ENCODE assay signal across 27 mouse cellular contexts in genomic region chr17:86938683-86939082, GRCm38 (mm10). TPM values are rescaled to one million over a fixed set of nuclear protein-coding genes. Genes with fewer than 3 reads are reported as not detected.
"Had no signal": no experiment of that assay in that cellular context is flagged by ENCODE, and none has a peak within 500 bp of the region (broad histone marks: within the 10 kb centered on the region; RNA-seq: fewer than 3 reads in every experiment).

No protein-coding gene starts in this region.

- H3K36me3 ChIP-seq: lung, embryonic 15.5 days; midbrain, embryonic 13.5 days; midbrain, embryonic 15.5 days; neural tube, embryonic 13.5 days; neural tube, embryonic 15.5 days had no signal

- DNase-seq: lung, adult 18-20 months; lung, postnatal 14 days; lung, postnatal 36 days; retina, postnatal 1 day; right cerebral cortex, adult 18-20 months; right cerebral cortex, postnatal 25 days; right cerebral cortex, postnatal 4 days; spleen, adult 18-20 months; thymus, adult 18-20 months; thymus, postnatal 14 days; thymus, postnatal 36 days had no signal

- H3K27ac ChIP-seq: lung, embryonic 15.5 days; midbrain, embryonic 13.5 days; midbrain, embryonic 15.5 days had no signal

- H3K9ac ChIP-seq: lung, embryonic 15.5 days had no signal

- H3K9me3 ChIP-seq: lung, embryonic 15.5 days; midbrain, embryonic 13.5 days; midbrain, embryonic 15.5 days; neural tube, embryonic 13.5 days; neural tube, embryonic 15.5 days had no signal

- H3K27me3 ChIP-seq: lung, embryonic 15.5 days; midbrain, embryonic 13.5 days; midbrain, embryonic 15.5 days; neural tube, embryonic 13.5 days; neural tube, embryonic 15.5 days had no signal

RNA-seq across cellular contexts. Expression of gene Atp6v1e2, which starts 9.0 kb away (rescaled TPM):
- total RNA-seq: megakaryocyte, adult 5-6 weeks; midbrain, postnatal 0 days; monocyte, adult 5-6 weeks had no signal
- polyA plus RNA-seq: liver, embryonic 16.5 days; lung, embryonic 15.5 days; lung, postnatal 0 days; midbrain, embryonic 13.5 days; midbrain, embryonic 15.5 days; midbrain, postnatal 0 days; neural tube, embryonic 11.5 days; neural tube, embryonic 13.5 days; neural tube, embryonic 15.5 days; small intestine, adult 2 months; stomach, embryonic 14.5 days; thymus, postnatal 0 days had no signal

RNA-seq across cellular contexts. Expression of gene Tmem247, which starts 21.5 kb away (rescaled TPM):
- total RNA-seq: megakaryocyte, adult 5-6 weeks; midbrain, postnatal 0 days; monocyte, adult 5-6 weeks had no signal
- polyA plus RNA-seq: liver, embryonic 16.5 days; lung, embryonic 15.5 days; lung, postnatal 0 days; midbrain, embryonic 11.5 days; midbrain, embryonic 13.5 days; midbrain, embryonic 15.5 days; midbrain, postnatal 0 days; neural tube, embryonic 11.5 days; neural tube, embryonic 13.5 days; neural tube, embryonic 15.5 days; small intestine, adult 2 months; stomach, embryonic 14.5 days; stomach, embryonic 16.5 days; thymus, postnatal 0 days had no signal
